Mouse (Mus musculus): ENCODE results near the gene Tmc4. TPM values are rescaled to one million over a fixed set of nuclear protein-coding genes. Genes with fewer than 3 reads are reported as not detected.
"Not testable (repeated sequence)": the region's sequence is repeated elsewhere in the genome, so short reads cannot be mapped to it uniquely, and the experiment has no call there.

The Tmc4 gene
- under 1 TPM in 3 of 4 experiments, not detected in 1; 0.27 to 0.97 (median 0.40) TPM for total RNA-seq (2022)

- no peak for DNase-seq (ENCODE audit: low spot score in 2 of 2)
Observed at GRCm38 (mm10) chr7:3677342-3677741, at the start of gene Tmc4. Gene Tmc4, minus strand, starts transcription at chr7:3677553.

- not testable (repeated sequence) for DNase-seq (ENCODE audit: low spot score in 2 of 2)
Observed at GRCm38 (mm10) chr7:3725459-3725858, 48.1 kb upstream of the Tmc4 start.

- DNase-seq (ENCODE audit: low spot score in 2 of 2) = not testable (repeated sequence)
Observed at GRCm38 (mm10) chr7:3720268-3720667, 42.9 kb upstream of the Tmc4 start, which contains the start of gene Pirb. Gene Pirb, minus strand, starts transcription at chr7:3720391.

- no peak for DNase-seq (ENCODE audit: low spot score in 2 of 2)
Observed at GRCm38 (mm10) chr7:3715249-3715648, 37.9 kb upstream of the Tmc4 start.

- DNase-seq (ENCODE audit: low spot score in 2 of 2) = no peak
Observed at GRCm38 (mm10) chr7:3712264-3712942, 35.0 kb upstream of the Tmc4 start.

GRCm38 (mm10) chr7:3709000-3709399 is 31.6 kb upstream of the Tmc4 start:
- no peak for DNase-seq (ENCODE audit: low spot score in 2 of 2)

GRCm38 (mm10) chr7:3708447-3708980 is 31.2 kb upstream of the Tmc4 start:
- DNase-seq (ENCODE audit: low spot score in 2 of 2) = not testable (repeated sequence)

- DNase-seq (ENCODE audit: low spot score in 2 of 2) = no peak
Observed at GRCm38 (mm10) chr7:3707568-3708413, 30.4 kb upstream of the Tmc4 start.

GRCm38 (mm10) chr7:3707027-3707426 is 29.7 kb upstream of the Tmc4 start:
- DNase-seq (ENCODE audit: low spot score in 2 of 2) = no peak

GRCm38 (mm10) chr7:3706343-3706934 is 29.1 kb upstream of the Tmc4 start:
- no peak for DNase-seq (ENCODE audit: low spot score in 2 of 2)

GRCm38 (mm10) chr7:3705911-3706310 is 28.6 kb upstream of the Tmc4 start:
- no peak for DNase-seq (ENCODE audit: low spot score in 2 of 2)

- not testable (repeated sequence) for DNase-seq (ENCODE audit: low spot score in 2 of 2)
Observed at GRCm38 (mm10) chr7:3705461-3705860, 28.1 kb upstream of the Tmc4 start.

GRCm38 (mm10) chr7:3704475-3704874 is 27.1 kb upstream of the Tmc4 start:
- DNase-seq (ENCODE audit: low spot score in 2 of 2) = no peak

GRCm38 (mm10) chr7:3703879-3704441 is 26.6 kb upstream of the Tmc4 start, which contains the start of gene Rps9:
Gene Rps9, plus strand, starts transcription at chr7:3703993.
- DNase-seq (ENCODE audit: low spot score in 2 of 2) = peak; percentile 93 to 95

GRCm38 (mm10) chr7:3703148-3703878 is 26.0 kb upstream of the Tmc4 start:
- no peak for DNase-seq (ENCODE audit: low spot score in 2 of 2)

- no peak for DNase-seq (ENCODE audit: low spot score in 2 of 2)
Observed at GRCm38 (mm10) chr7:3698471-3698870, 21.1 kb upstream of the Tmc4 start.

- DNase-seq (ENCODE audit: low spot score in 2 of 2) = peak in 1 of 2 experiments; percentile 6
Observed at GRCm38 (mm10) chr7:3694949-3695305, 17.6 kb upstream of the Tmc4 start.

- peak; percentile 32 to 52 for DNase-seq (ENCODE audit: low spot score in 2 of 2)
Observed at GRCm38 (mm10) chr7:3694076-3694948, 17.0 kb upstream of the Tmc4 start.

GRCm38 (mm10) chr7:3693809-3694075 is 16.4 kb upstream of the Tmc4 start:
- DNase-seq (ENCODE audit: low spot score in 2 of 2) = no peak
